Comparison of ENCODE assay signal across 8 mouse cellular contexts in genomic region chr12:111165831-111166591, GRCm38 (mm10). TPM values are rescaled to one million over a fixed set of nuclear protein-coding genes. Genes with fewer than 3 reads are reported as not detected.
DNase-seq lines count a peak whose midpoint lies in the region; ATAC-seq lines count a peak whose summit lies in the region.

Gene Traf3 (plus strand): TSS chr12:111166370.

- H3K9ac ChIP-seq in intestine, embryonic 16.5 days (ENCODE audit: low read depth, low read length): peak within 1 kb of the TSS; percentile 85
- peak within 1 kb of the TSS; percentile 86 for H3K9ac ChIP-seq in limb, embryonic 11.5 days (ENCODE audit: low read length)
- H3K9ac ChIP-seq in midbrain, embryonic 12.5 days (replicated peaks): peak within 1 kb of the TSS; percentile 92

- WGBS in intestine, embryonic 16.5 days: 4% methylated on average over 86 of the region's 105 CpGs
- WGBS in limb, embryonic 11.5 days: 13% methylated on average over 35 of the region's 105 CpGs
- WGBS in midbrain, embryonic 12.5 days: 6% methylated on average over 65 of the region's 105 CpGs

- H3K4me3 ChIP-seq in intestine, embryonic 16.5 days (ENCODE audit: low read length): peak within 1 kb of the TSS; percentile 81
- H3K4me3 ChIP-seq in limb, embryonic 11.5 days (ENCODE audit: low read depth, low read length): peak within 1 kb of the TSS; percentile 90
- peak within 1 kb of the TSS; percentile 84 for H3K4me3 ChIP-seq in midbrain, embryonic 12.5 days

- H3K9me3 ChIP-seq in intestine, embryonic 16.5 days (ENCODE audit: control insufficient read depth, low read length): no peaks in the 10 kb centered on the region
- H3K9me3 ChIP-seq in limb, embryonic 11.5 days (ENCODE audit: control insufficient read depth, low read length): no peaks in the 10 kb centered on the region
- no peaks in the 10 kb centered on the region for H3K9me3 ChIP-seq in midbrain, embryonic 12.5 days

- peak; percentile 52 for DNase-seq in cerebellum, adult 11 months
- DNase-seq in cerebellum, postnatal 36 days: peak; percentile 55 to 61
- no peak for DNase-seq in gonadal fat pad, adult 2 months (ENCODE audit: low read depth)
- DNase-seq in limb, embryonic 11.5 days (ENCODE audit: low spot score): peak; percentile 79
- peak; percentile 74 for DNase-seq in right cerebral cortex, postnatal 4 days

- H3K4me1 ChIP-seq in intestine, embryonic 16.5 days (ENCODE audit: control insufficient read depth, insufficient read depth, low read length): peaks cover 30% of the 10 kb centered on the region
- peaks cover 22% of the 10 kb centered on the region for H3K4me1 ChIP-seq in limb, embryonic 11.5 days (ENCODE audit: control insufficient read depth, insufficient read depth, low read length)
- peaks cover 61% of the 10 kb centered on the region for H3K4me1 ChIP-seq in midbrain, embryonic 12.5 days

- no peaks in the 10 kb centered on the region for H3K36me3 ChIP-seq in intestine, embryonic 16.5 days (ENCODE audit: control insufficient read depth, insufficient read depth, low read length)
- H3K36me3 ChIP-seq in limb, embryonic 11.5 days (ENCODE audit: control insufficient read depth, insufficient read depth, low read length): no peaks in the 10 kb centered on the region
- H3K36me3 ChIP-seq in midbrain, embryonic 12.5 days: no peaks in the 10 kb centered on the region

- no peaks in the 10 kb centered on the region for H3K27me3 ChIP-seq in intestine, embryonic 16.5 days (replicated peaks; ENCODE audit: control insufficient read depth, insufficient read depth, low read length)
- H3K27me3 ChIP-seq in limb, embryonic 11.5 days (ENCODE audit: control insufficient read depth, insufficient read depth, low read length): no peaks in the 10 kb centered on the region
- H3K27me3 ChIP-seq in midbrain, embryonic 12.5 days: no peaks in the 10 kb centered on the region

- H3K27ac ChIP-seq in intestine, embryonic 16.5 days (ENCODE audit: low read length): peak within 1 kb of the TSS; percentile 82
- H3K27ac ChIP-seq in limb, embryonic 11.5 days (replicated peaks; ENCODE audit: low read depth, low read length): peak within 1 kb of the TSS; percentile 80
- H3K27ac ChIP-seq in midbrain, embryonic 12.5 days (replicated peaks): peak within 1 kb of the TSS; percentile 88

- H3K4me2 ChIP-seq in intestine, embryonic 16.5 days (ENCODE audit: low read depth, low read length): peak within 1 kb of the TSS; percentile 91
- peak within 1 kb of the TSS; percentile 76 for H3K4me2 ChIP-seq in limb, embryonic 11.5 days (ENCODE audit: low read depth, severe bottlenecking)
- H3K4me2 ChIP-seq in midbrain, embryonic 12.5 days (replicated peaks): peak within 1 kb of the TSS; percentile 86

- ATAC-seq in cerebellum, adult (ENCODE audit: insufficient number of reproducible peaks, low FRiP score, low TSS enrichment): no peak
- peak; percentile 69 for ATAC-seq in intestine, embryonic 16.5 days
- 0 out of 2 replicates have a peak, but pooled peaks have one; percentile 10 for ATAC-seq in limb, embryonic 11.5 days (ENCODE audit: insufficient number of reproducible peaks, low FRiP score, low TSS enrichment, low read depth)
- ATAC-seq in midbrain, embryonic 12.5 days (ENCODE audit: low FRiP score, low read depth): peak; percentile 57

RNA-seq across cellular contexts. Expression of gene Traf3, which starts in this region (rescaled TPM):
- polyA plus RNA-seq in gonadal fat pad, adult 2 months (2012; rRNA removed): 13.1 and 14.5 TPM in 2 replicates
- polyA plus RNA-seq in intestine, embryonic 16.5 days (2015; fragmentation: Nextera tagmentation; extraction: Ambion mirVana): 4.0 TPM in 2 replicates
- 9.8 and 10.8 TPM in 2 replicates for polyA plus RNA-seq in limb, embryonic 11.5 days (2014; fragmentation: Nextera tagmentation; extraction: Ambion mirVana)
- 20.4 and 20.9 TPM in 2 replicates for polyA plus RNA-seq in midbrain, embryonic 12.5 days (2016; fragmentation: Nextera tagmentation; extraction: Ambion mirVana)
